Mouse (Mus musculus) cerebellum, adult 11 months (tissue): Measurements from ENCODE around the gene Npat.
A peak's percentile ranks its signal among the peaks of the same experiment; 100 is the strongest.

Source experiments
- DNase-seq: peaks from one replicate; pipeline ENCODE4 v3.0.0; 2022

The Npat gene

GRCm38 (mm10) chr9:53536558-53537320 is at the start of gene Npat, which contains the start of gene Atm:
Gene Npat (plus strand): TSS chr9:53537047.
Gene Atm (minus strand): TSS chr9:53536740.
- DNase-seq, result peak; percentile 100

DNA sequence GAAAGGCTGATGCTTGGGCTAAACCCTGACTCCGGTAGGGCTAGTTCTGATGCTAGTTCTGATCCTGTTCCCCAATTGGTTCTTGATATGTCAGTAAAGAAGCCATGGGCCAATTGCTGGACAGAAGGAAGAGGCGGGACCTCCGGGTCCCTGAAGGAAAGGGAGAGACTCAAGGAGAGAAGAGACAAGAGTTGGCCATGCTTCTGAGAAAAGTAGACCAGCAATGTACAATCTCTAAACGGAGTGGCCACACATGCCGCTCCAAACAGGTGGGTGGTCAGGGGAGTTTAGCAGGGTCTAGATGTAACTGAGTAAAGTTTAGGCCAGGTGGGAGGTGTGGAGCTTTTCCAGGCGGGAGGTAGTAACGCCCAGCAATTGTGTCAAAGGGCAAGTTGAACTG is 28.8 kb upstream of the Npat start:
- no peak for DNase-seq

- DNase-seq, result no peak
Measured at GRCm38 (mm10) chr9:53514091-53514490, 22.8 kb upstream of the Npat start.

DNA sequence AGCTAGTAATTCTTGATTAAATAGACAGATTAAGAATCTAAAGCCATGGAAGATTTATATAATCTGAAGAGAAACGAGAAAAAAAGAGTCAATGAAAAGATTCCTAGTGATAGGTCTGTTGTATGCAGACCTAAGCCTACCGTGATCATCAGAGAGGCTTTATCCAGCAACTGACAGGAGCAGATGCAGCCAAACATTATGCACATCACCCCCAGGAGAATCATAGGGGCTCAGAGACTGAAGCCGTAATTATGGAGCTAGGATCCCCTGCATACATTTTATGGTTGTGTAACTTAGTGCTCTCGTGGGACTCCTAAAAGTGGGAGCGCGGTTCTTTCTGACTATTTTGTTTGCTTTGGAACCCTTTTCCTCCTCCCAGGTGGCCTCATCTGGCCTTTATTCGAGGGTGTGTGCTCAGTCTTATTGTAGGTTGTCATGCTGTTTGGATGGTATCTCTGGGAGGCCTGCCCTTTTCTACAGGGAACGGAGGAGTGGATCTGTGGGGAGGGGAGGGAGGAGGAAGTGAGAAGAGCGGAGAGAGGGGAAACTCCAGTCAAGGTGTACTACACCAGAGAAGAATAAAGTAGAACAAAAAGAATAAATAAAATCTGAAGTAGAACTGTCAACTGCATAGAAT is 19.4 kb upstream of the Npat start:
- no peak for DNase-seq

DNA sequence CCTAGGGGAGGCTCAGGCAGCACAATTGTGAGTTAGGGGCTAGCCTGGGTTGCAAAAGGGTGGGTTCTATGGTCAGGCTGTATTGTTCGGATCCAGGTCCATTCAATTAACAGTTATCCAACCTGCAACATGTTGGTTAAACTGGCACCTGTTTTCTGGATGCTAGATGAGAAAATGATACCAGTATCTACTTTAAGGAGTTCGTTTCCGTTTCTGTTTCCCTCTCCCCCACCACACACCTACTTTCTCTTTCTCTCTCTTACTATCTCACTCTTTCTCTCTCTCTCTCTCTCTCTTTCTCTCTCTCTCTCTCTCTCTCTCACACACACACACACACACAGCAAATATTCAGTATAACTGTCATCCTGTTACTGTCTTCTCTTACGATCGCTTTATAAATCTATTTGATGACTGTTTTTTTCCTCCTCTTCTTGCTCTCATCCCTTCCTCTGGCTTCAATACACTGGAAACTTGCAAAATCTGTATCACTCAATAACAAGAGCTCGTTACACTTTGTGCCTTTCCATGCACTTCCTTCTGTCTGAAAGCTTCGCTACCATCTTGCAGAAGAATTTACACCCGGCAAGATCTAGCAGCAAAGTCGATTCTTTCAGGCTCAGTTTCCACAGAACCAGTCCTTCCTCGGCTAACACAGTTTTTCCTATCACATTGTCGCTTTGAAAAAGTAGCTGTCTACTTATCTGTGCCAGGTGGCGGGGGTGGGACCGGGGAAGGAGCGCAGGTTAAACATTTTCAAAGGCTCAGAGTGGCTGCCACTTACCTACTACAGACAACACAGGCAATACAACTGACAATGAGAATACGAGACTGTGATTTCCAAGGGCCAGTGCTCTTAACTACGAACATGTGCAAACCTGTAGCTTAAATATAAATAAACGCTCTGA is 1.2 kb upstream of the Npat start:
- no peak for DNase-seq

GRCm38 (mm10) chr9:53537336-53537965 is 604 bp downstream of the Npat start:
- DNase-seq, result no peak

DNA sequence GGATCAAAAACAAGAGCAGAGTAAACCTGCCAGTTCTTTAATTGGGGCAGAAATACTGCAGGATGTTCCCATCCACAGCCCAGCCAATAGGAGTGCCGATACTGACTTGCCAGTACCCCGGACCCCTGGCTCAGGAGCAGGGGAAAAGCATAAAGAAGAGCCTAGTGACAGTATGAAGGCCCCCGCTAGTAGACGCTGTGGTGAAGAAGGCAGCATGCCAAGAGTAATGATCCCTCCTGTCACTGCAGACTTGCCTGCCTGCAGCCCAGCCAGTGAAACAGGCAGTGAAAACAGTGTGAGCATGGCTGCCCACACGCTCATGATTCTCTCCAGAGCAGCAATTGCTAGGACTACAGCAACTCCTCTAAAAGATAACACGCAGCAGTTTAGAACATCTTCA is 33.8 kb downstream of the Npat start:
- DNase-seq, result peak; percentile 27

- no peak for DNase-seq
Measured at GRCm38 (mm10) chr9:53572516-53573307, 35.9 kb downstream of the Npat start.

GRCm38 (mm10) chr9:53575721-53576120 is 38.9 kb downstream of the Npat start:
- DNase-seq, result no peak

- peak; percentile 47 for DNase-seq
Measured at GRCm38 (mm10) chr9:53581870-53582269, 45.0 kb downstream of the Npat start.

DNA sequence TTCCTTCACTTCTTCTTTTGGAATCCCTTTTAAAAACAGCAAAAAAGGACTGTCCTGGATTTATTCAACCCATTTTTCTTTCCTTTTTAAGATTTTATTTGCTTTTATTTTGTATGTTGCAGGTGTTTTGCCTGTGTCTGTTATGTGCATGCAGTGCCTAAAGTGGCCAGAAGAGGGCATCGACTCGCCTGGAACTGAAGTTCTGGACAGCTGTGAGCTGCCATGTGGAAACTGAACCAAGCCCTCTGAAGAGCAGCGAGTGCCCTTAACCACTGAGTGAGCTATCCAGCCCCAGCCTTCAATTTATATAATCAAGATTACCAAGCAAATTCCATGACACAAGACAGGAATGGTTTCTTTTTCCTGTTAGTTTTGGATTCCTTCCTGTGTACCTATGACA is 57.9 kb downstream of the Npat start:
- DNase-seq, result peak; percentile 34

DNA sequence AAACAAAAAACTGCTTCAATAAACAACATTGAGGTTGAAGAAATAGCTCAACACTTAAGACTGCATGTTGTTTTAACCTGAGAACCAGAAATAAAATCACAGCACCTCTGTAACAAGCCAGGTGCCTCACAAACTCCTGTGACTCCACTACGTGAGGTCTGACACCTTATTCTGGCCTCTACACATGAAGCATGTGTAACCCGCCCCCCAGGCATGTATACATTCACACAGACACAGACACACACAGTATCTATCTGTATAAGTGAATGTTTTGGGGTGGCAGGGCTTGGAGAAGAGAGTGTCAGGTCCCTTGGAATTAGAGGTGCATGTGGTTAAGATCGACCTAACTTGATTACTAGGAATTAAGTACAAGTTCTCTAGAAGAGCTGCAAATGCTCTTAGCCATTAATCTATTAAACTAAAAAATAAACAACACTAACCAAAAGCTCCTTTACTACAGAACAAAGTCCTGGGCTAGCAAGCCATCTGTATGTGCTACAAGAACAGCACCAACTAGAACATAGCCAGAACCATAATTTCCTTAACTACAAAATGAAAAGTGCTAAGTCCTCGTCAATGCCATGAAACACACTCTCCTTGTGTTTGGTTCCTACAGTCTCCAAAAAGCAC is 60.2 kb downstream of the Npat start:
- no peak for DNase-seq

DNA sequence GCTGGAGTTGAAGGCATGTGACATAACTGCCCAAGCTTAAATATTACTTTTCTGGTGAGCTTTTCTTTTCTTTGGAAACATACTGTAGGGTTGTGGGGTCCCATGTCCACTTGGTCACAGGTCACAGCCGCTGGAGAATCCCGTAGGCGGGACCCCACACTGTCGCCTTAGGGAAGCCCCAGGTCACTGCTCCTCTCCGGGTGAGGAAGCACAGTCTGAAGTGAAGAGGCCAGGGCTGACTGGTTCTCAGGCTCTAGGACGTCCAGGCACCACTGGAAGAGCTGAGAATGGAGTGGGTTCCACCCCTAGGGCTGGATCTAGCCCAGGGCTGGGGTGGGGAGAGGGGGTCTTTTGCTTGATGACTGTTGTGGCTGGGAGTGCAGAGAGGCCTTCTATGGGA is 61.8 kb downstream of the Npat start:
- DNase-seq, result no peak

DNA sequence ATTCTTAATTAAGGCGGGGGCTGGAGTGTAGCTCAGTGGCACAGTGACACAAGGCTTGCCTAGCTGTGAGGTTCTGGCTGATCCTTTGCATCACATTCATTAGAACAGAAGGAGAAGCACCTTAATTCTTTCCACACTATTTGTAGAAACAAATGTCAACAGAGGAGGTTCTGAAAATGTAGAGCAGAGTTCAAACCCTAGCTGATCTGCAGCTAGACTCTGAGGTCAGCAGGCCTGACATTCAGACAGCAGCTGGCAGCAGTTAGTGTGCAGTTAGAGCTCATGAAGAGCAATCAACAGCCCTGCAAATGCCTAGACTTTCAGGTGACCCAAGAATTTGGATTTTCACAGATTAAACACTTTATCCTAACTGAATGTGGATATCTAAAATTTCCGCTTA is 64.7 kb downstream of the Npat start:
- DNase-seq, result no peak

- no peak for DNase-seq
Measured at GRCm38 (mm10) chr9:53603384-53603783, 66.5 kb downstream of the Npat start.

GRCm38 (mm10) chr9:53603849-53604248 is 67.0 kb downstream of the Npat start:
- no peak for DNase-seq

DNA sequence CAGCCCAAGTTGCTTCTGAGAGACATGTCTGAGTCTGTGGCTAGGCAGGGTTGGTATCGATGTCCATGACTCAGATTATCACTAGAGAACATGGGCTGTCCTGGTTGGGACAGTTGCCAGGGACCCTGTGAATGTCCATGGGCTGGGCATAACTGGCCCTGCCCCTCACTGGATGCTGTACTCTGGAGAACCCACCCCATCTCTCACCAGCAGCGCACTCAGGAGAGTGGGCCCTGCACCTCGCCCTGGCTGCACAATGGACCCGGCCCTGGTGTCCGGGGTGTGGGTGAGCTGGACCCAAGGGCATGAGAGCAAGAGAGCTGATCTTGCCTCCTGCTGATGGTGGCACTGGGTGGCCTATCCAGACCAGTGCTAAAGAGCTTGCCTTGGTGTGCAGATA is 68.1 kb downstream of the Npat start:
- no peak for DNase-seq

DNA sequence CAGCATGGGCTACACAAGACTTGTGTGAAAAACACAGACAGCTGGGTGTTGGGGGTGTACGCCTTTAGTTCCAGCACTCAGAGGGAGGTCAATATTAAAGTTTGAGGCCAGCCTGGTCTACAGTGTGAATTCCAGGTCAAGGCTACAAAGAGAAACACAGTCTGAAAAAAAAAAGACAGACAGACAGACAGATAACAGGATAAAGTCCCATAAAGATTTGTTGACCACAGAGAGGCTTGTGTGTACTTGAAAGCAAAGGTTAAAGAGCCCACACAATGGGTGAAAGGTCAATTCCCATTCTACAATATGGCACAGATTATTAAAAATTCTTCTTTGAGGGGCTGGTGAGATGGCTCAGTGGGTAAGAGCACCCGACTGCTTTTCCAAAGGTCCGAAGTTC is 70.3 kb downstream of the Npat start:
- no peak for DNase-seq

DNA sequence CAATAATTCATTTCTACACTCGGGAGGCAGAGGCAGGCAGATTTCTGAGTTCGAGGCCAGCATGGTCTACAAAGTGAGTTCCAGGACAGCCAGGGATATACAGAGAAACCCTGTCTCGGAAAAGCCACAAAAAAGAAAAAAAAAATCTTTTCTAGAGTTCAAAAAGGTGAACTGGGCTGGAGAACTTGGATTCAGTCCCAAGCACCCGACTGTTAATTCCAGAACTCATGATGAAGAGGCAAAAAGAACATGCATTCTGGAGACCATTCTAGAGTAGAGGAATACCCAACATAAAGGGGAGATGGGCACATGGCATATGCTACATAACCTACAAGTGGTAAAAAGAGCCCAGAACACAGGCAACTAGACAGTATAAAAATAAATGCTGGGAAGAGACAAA is 71.0 kb downstream of the Npat start:
- DNase-seq, result no peak

DNA sequence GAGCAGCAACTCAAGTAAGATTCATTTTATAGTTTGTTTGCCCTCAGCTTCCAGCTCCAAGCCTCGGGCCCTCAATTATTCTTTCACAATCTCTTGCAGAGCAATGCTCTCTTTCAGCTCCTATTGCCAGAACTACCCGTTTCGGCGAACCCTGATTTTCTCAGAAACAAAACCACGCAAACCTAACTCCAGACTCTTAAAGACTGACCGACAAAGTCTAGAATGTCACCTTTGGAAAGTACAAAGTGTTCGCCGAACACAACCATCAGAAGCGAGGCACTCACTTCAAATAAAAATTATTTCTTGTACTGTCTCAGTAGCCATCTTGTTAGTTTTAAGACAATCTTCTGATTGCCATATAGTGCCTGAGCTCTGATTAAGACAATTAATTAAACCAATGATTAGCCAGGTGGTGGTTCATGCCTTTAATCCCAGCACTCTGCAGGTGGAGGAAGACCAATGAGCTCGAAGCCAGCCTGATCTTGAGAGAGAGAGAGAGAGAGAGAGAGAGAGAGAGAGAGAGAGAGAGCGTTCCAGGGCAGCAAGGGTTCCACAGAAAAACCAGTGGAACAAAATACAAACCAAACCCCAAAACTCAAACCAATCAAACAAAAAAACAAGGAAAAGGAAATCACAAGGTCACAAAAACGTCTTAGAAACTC is 72.6 kb downstream of the Npat start:
- DNase-seq, result no peak
